Mouse (Mus musculus) left cerebral cortex, postnatal 4 days (tissue): Measurements from ENCODE around the gene Lama1. TPM values are rescaled to one million over a fixed set of nuclear protein-coding genes. Genes with fewer than 3 reads are reported as not detected.
"Not testable (repeated sequence)": the region's sequence is repeated elsewhere in the genome, so short reads cannot be mapped to it uniquely, and the experiment has no call there.

Experiments
- DNase-seq: peaks from one replicate; pipeline ENCODE4 v3.0.0-alpha.2; 2022
- intact Hi-C: fragments of 180-260 bp; cut with DNase I; formaldehyde crosslinking; loops from one replicate; pipeline ENCODE4 v1.15.1; 2025
- total RNA-seq, 2 experiments: library from RNA; stranded (reverse); gene quantifications; 2 replicates each; pipeline ENCODE4 v1.2.3; 2021

Gene Lama1
- total RNA-seq, 2 experiments from 2014 or later, result 10.3 to 10.5 TPM

- intact Hi-C loops, result no loop called here
- no peak for DNase-seq
These were observed 15.9 kb downstream of the Lama1 start for GRCm38 (mm10) chr17:67712929-67713328.

GRCm38 (mm10) chr17:67715466-67715865, 18.4 kb downstream of the Lama1 start:
- intact Hi-C loops, result no loop called here
- DNase-seq, result no peak

GRCm38 (mm10) chr17:67722055-67722454, 25.0 kb downstream of the Lama1 start:
- DNase-seq, result no peak
- intact Hi-C loops, result no loop called here

GRCm38 (mm10) chr17:67722578-67722977, 25.5 kb downstream of the Lama1 start:
- intact Hi-C loops, result no loop called here
- no peak for DNase-seq

GRCm38 (mm10) chr17:67723175-67724067, 26.4 kb downstream of the Lama1 start:
- intact Hi-C loops, result no loop called here
- no peak for DNase-seq

GRCm38 (mm10) chr17:67726601-67727000, 29.5 kb downstream of the Lama1 start:
- intact Hi-C loops, result no loop called here
- no peak for DNase-seq

- intact Hi-C loops, result no loop called here
These were observed 31.7 kb downstream of the Lama1 start for GRCm38 (mm10) chr17:67728751-67729150.

GRCm38 (mm10) chr17:67731096-67731495, 34.0 kb downstream of the Lama1 start:
- no peak for DNase-seq
- intact Hi-C loops, result no loop called here

More at GRCm38 (mm10) chr17:67728751-67729150, 31.7 kb downstream of the Lama1 start:
- DNase-seq, result no peak

GRCm38 (mm10) chr17:67731964-67732363, 34.9 kb downstream of the Lama1 start:
- intact Hi-C loops, result no loop called here
- DNase-seq, result no peak

- intact Hi-C loops, result no loop called here
- DNase-seq, result no peak
These were observed 36.5 kb downstream of the Lama1 start for GRCm38 (mm10) chr17:67733516-67733915.

- DNase-seq, result no peak
- intact Hi-C loops, result no loop called here
These were observed 38.7 kb downstream of the Lama1 start for GRCm38 (mm10) chr17:67735722-67736121.

- DNase-seq, intact Hi-C loops: not testable (repeated sequence)
These were observed 44.2 kb downstream of the Lama1 start for GRCm38 (mm10) chr17:67741229-67741628.

GRCm38 (mm10) chr17:67764167-67764871, 67.3 kb downstream of the Lama1 start:
- intact Hi-C loops, result no loop called here
- DNase-seq, result no peak

GRCm38 (mm10) chr17:67773608-67774007, 76.5 kb downstream of the Lama1 start:
- no peak for DNase-seq
- intact Hi-C loops, result no loop called here

GRCm38 (mm10) chr17:67776764-67777163, 79.7 kb downstream of the Lama1 start:
- DNase-seq, result peak; percentile 33
- intact Hi-C loops, result no loop called here

- peak; percentile 41 for DNase-seq
- intact Hi-C loops, result no loop called here
These were observed 82.8 kb downstream of the Lama1 start for GRCm38 (mm10) chr17:67779812-67780211.

- DNase-seq, result no peak
- intact Hi-C loops, result no loop called here
These were observed 94.0 kb downstream of the Lama1 start for GRCm38 (mm10) chr17:67791091-67791490.

- DNase-seq, result no peak
- intact Hi-C loops, result no loop called here
These were observed 112.1 kb downstream of the Lama1 start for GRCm38 (mm10) chr17:67809171-67809570.

GRCm38 (mm10) chr17:67813666-67814065, 116.6 kb downstream of the Lama1 start:
- no peak for DNase-seq
- intact Hi-C loops, result no loop called here

GRCm38 (mm10) chr17:67815720-67816119, 118.7 kb downstream of the Lama1 start:
- intact Hi-C loops, result no loop called here
- no peak for DNase-seq

- intact Hi-C loops, result no loop called here
- DNase-seq, result no peak
These were observed 119.9 kb downstream of the Lama1 start for GRCm38 (mm10) chr17:67816916-67817315.

- intact Hi-C loops, result no loop called here
- DNase-seq, result no peak
These were observed 130.4 kb downstream of the Lama1 start for GRCm38 (mm10) chr17:67827431-67827830.
